Mouse (Mus musculus): ENCODE measurements around the gene Gm17622.
A peak's percentile ranks its signal among the peaks of the same experiment; 100 is the strongest.

Gm17622 gene

DNA sequence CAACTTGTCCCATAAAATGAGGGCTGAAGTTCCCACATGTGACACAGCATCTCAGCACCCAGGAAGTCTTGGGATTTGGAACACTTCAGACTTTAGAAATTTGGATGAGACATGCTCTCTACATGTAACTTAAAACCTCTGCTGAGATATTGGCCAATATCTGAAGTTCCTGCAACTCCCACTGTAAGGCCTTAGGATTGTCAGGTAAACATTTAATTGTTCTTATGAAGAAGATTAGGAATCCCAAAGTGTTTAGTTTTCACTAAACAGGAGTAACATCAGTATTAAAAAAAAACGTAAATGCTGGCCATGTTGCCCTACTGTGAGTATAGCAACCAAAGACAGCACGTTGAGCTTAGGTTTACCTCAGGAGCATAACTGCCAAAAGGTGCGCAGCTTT, at the start of gene Gm17622:
Gm17622 (plus strand) TSS at position 301 of the 400 bp plus-strand sequence.
- DNase-seq: no peak

- DNase-seq: no peak
These were observed 40.2 kb upstream of the Gm17622 start for GRCm38 (mm10) chr13:96450205-96450856.

DNA sequence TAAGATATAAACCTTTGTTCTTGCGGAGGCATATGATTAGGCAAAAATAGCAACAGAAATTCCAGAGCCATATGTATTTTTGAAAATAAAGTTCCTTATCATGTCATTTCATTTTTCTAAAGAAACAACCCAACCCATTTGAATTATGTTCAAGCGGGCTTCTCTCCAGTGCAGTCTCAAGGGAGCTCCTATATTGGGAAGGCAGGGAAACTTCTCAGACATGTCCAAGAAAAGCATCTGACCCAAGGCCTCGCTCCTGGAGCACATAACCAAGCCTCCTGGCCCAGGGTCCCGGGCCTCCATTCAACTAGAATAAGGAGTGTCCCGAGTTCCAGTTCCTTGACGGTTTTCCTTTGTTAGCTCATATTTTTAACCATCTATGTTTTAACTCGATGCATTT, 39.7 kb upstream of the Gm17622 start:
- DNase-seq: no peak

DNA sequence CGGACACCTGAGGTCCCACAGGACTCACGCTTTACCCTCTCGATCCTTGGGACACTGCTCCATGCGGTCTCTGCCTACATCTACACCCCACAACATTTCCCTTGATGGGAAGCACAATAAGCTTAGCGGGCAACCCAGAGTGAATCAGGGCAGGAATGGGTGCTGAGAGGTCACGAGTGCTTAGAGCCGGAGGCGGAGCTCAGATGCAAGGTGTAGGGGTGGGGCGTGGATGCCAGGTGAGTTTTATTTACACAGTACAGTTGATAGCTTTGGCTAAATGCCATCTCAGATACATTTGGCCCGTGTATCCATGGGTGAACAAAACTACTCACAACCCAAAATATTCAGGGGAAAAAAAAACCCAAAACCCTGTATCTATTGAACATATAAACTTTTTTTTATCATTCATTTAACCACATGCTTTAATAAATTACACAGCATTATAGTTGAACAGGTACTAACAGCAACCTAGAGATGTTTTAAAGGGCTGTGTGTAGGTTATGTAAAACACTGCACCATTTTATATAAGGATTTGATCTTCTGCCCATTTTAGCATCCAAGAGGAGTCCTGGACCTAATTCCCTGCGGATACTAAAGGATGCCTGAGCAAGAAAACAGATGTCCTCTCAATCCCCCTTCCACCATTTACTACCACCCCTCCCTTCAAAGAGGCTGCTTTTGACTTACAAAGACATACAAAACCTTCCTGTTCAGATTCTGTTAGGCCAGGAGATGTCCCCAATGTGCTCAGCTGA, 39.0 kb upstream of the Gm17622 start:
- DNase-seq: peak; percentile 3

GRCm38 (mm10) chr13:96452621-96453020, 37.9 kb upstream of the Gm17622 start:
- DNase-seq: no peak

DNA sequence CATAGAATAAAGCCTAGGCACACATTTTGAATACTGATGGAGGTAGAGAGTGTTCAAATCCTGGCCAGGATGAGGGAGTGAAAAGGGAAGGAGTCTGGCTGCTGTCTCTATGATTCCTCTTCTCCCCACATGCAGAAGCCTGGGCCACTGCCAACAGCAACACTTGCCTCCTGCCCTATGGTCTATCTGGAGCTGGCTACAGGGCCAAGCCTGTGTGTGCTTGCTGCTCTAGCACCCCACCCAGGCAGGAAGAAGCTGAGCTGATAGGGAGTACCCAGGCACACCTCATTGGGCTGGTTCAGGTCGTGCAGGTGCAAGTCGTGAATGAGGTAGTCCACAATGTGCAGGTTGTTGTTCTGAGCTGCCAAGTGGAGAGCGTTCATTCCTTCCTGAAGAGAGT, 36.2 kb upstream of the Gm17622 start:
- DNase-seq: peak; percentile 5

DNA sequence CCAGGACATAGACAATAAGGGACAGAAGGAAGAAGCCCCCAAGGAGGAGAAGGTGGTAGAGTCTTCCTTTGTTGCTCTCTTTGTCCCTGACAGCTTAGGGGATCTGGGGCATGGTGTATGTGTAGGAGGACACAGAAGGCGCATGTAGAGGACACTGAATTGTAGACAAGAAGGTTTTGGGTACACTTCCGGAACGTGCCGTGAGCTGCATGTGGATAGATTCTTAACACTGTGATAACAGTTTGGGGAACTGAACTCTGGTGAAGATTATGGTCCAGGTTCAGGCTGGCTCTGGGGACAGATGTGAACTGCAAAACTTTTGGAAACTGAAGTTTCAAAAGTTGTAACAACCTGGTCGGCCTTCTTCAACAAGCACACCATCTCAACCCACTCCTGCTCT, 33.0 kb upstream of the Gm17622 start:
- no peak for DNase-seq

- no peak for DNase-seq
These were observed 32.5 kb upstream of the Gm17622 start for GRCm38 (mm10) chr13:96458018-96458417.

GRCm38 (mm10) chr13:96458606-96459005, 31.9 kb upstream of the Gm17622 start:
- DNase-seq: no peak

DNA sequence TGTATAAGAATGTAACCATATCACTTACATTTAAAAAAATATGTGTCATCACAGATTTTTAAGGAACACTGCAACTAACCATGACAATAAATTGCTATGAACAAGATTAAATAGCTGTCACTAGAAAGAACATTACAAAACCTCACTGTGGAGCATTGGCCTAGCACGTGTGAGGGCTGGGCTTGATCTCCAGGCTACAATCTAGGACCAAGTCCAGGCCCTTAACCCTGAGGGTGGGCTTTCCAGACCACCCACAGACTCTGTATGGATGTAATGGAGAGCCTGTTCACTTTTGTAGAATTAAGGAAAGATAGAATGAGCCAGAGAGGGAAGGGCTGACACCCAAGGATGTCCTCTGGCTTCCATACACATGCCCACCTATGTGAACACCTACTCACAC, 27.9 kb upstream of the Gm17622 start:
- DNase-seq: no peak

- DNase-seq: no peak
These were observed 25.2 kb upstream of the Gm17622 start for GRCm38 (mm10) chr13:96465315-96465714.

- peak; percentile 6 for DNase-seq
These were observed 21.9 kb upstream of the Gm17622 start for GRCm38 (mm10) chr13:96468678-96469077.

GRCm38 (mm10) chr13:96470556-96470955, 20.0 kb upstream of the Gm17622 start:
- no peak for DNase-seq

GRCm38 (mm10) chr13:96470957-96471356, 19.6 kb upstream of the Gm17622 start, which contains the start of gene Ankdd1b:
Gene Ankdd1b (minus strand): TSS chr13:96471198.
- DNase-seq: no peak

- DNase-seq: no peak
These were observed 13.3 kb upstream of the Gm17622 start for GRCm38 (mm10) chr13:96477226-96477625.

- no peak for DNase-seq
These were observed 11.5 kb upstream of the Gm17622 start for GRCm38 (mm10) chr13:96478991-96479390.

DNA sequence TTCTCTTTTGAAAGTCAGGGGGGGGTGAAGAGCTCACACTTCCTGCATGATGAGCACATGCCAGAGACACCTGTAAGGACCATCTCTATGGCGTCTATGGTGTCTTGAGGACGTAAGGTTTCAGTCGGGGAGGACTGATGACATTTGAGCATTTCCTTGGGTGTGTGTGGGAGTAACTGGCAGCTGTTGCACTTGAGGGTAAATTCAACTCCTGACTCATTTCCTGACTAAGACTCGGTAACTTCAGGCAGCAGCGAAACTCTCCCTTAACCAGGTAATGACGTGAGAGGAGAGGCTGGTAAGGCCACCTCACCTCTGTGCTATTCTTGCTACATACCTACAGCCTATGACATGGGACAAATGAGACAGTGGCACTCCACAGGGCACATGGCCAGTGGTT, 3.3 kb upstream of the Gm17622 start:
- DNase-seq: no peak

GRCm38 (mm10) chr13:96487968-96488367, 2.6 kb upstream of the Gm17622 start:
- DNase-seq: no peak

GRCm38 (mm10) chr13:96496630-96497029, 6.1 kb downstream of the Gm17622 start:
- no peak for DNase-seq

DNA sequence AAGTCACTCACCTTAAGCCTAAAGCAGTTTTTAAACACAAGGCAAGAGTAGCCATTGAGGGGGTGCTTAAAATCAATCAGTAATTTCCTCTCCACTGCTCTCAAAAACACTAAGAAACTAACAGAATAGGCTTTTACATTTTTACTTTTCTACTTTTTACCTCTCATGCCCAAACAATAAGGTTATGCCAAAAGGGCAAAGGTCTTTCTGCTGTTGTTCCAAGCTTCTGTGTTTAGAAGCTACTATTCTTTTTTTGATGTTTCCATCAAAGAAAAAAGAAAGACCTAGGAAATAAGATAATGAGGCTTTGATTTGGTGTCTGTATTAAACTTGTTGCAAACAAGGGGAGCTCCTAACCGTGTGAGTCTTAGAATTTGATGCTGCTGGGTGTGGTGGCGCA, 9.4 kb downstream of the Gm17622 start:
- DNase-seq: no peak

DNA sequence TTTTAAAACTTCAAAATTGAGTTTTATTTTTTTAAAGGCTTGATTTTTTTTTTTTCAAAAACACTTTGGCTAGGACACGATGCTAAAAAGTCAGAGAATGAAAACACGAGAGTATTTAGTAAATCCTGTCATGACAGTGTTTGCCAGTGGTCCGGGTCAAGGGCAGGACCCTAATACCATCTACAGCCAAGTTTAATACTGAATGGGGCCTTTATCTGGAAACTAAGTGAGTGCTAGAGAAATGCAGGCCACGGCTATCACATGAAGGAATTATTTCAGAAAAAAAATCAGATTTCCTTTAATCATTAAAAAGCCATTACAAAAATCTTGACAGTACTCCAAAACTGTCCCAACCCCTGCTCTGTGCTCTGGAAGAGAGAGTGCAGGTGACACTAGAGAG, 15.1 kb downstream of the Gm17622 start:
- DNase-seq: peak; percentile 34

DNA sequence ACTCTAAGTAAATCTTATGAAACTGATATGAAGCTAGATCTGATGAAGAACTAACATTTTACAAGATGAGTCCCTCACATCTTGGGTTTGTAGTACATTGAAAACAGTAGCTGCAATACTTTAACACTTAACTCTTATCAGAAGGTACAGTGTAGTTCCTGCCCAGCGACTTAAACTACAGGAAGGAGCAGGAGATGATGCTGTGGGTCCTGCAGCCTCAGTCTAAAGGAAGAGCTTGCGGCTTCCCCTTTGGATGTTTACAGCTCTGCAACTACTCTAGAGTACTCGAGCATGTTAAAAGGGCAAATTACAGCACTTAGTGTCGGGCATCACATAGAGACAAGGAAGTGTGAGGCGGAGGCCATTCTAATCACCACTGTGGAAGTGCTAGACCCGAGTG, 15.8 kb downstream of the Gm17622 start:
- DNase-seq: no peak

DNA sequence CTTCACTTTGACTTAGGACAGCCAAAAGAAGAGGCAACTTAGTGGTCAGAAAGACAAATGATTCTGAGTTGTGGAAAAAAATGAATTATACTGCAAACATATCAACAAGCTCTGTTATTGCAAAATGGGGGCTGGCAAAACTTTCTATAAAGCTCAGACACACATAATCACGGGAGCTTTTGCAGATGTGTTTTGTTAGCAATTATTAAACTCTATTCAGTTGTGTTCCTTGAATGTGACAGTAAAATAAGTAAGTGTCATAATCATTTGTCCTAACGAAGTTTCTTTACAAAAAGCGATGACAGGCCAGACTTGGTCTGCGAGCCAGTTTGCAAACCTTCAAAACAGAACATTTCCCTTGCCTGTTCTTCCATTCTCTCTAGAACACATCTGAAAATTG, 17.0 kb downstream of the Gm17622 start:
- DNase-seq: no peak

DNA sequence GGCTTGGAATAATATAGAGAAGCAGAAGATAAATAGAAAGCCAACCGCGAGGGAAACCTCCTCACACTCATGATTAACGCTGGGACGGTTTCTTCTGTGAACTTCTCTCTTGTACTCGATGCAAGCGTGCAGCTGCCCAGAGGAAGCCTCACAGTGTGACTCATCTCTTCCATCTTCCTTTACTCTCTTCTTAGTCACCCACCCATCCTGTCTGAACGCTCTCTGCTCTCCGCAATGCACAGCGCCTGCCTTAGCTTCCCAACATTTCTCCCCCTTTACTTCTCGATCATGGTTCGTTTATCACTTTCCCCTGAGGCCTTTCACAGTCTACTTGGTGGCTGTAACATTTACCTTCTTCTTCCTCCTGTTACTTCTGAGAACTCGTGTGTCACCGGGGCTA, 20.1 kb downstream of the Gm17622 start:
- DNase-seq: peak; percentile 60

- DNase-seq: no peak
These were observed 20.7 kb downstream of the Gm17622 start for GRCm38 (mm10) chr13:96511262-96511661.
